Mouse (Mus musculus) lung, embryonic 15.5 days (tissue): ENCODE measurements around the gene Polrmt. TPM values are rescaled to one million over a fixed set of nuclear protein-coding genes. Genes with fewer than 3 reads are reported as not detected.

Experiments used
- ATAC-seq: fragments of 200-750 bp; cut with Nextera tagmentation; 2 replicates; pipeline ENCODE4 v1.8.0; 2017; ENCODE audit warnings: moderate number of reproducible peaks, borderline replicate concordance; ENCODE audit not compliant: low FRiP score, low TSS enrichment; ENCODE audit errors: extremely low read depth
- H3K27ac ChIP-seq: fragments of 300-500 bp; sonication (generic); 2 replicates; pipeline ENCODE4 v1.5.1; 2015; ENCODE audit warnings: moderate library complexity, mild to moderate bottlenecking, inconsistent platforms
- H3K27me3 ChIP-seq: fragments of 300-500 bp; sonication (generic); 2 replicates; pipeline ENCODE4 v1.6.1; 2015; ENCODE audit warnings: inconsistent platforms
- H3K36me3 ChIP-seq: fragments of 300-500 bp; sonication (generic); 2 replicates; pipeline ENCODE4 v1.6.1; 2015; ENCODE audit warnings: inconsistent platforms
- H3K4me1 ChIP-seq: fragments of 300-500 bp; sonication (generic); 2 replicates; pipeline ENCODE4 v1.6.1; 2015; ENCODE audit warnings: inconsistent platforms
- H3K4me2 ChIP-seq: fragments of 300-500 bp; sonication (generic); 2 replicates; pipeline ENCODE4 v1.6.1; 2015; ENCODE audit warnings: inconsistent platforms, mild to moderate bottlenecking, moderate library complexity
- H3K4me3 ChIP-seq: fragments of 300-500 bp; sonication (generic); 2 replicates; pipeline ENCODE4 v1.5.1; 2015; ENCODE audit warnings: mild to moderate bottlenecking, inconsistent platforms
- H3K9ac ChIP-seq: fragments of 300-500 bp; sonication (generic); 2 replicates; pipeline ENCODE4 v1.6.1; 2015; ENCODE audit warnings: inconsistent platforms
- H3K9me3 ChIP-seq: fragments of 300-500 bp; sonication (generic); 2 replicates; pipeline ENCODE4 v1.6.1; 2016; ENCODE audit warnings: inconsistent platforms
- WGBS: fragments of 180-500 bp; shearing (Covaris S2); methylation state at CpG from one replicate; pipeline ENCODE4 v1.1.7; 2015; 5-methylcytosine and 5-hydroxymethylcytosine counted together
- polyA plus RNA-seq: library from polyadenylated mRNA; unstranded; fragments of >200 nt; fragmentation: Nextera tagmentation; extraction: Ambion mirVana; gene quantifications from 2 replicates; pipeline ENCODE4 v1.2.1, GENCODE M21; 2015

The Polrmt gene
- polyA plus RNA-seq, 1 experiment from 2014 or later = 49.2 TPM

DNA sequence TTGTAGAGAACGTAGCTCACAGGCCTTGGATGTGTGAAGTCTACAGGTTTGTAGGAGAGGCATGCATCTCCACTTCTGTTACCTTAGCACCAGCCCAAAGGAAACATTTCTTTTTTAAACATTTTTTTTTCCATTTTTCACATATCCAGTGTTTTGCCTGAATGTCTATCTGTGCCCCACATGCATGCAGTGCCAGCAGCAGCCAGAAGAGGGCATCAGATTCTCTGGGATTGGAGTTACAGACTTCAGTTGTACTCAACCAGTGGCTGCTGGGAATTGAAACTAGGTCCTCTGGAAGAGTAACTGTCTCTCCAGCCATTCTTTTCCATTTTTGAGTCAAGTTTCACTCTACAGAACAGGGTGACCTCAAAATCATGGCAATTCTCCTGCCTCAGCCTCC, 13.9 kb downstream of the Polrmt start:
- H3K9me3 ChIP-seq = 0 out of 2 replicates have a peak, but pooled peaks cover 5% of the 10 kb centered on the region
- no peak for ATAC-seq
- no peaks in the 10 kb centered on the region for H3K4me1 ChIP-seq
- no peaks in the 10 kb centered on the region for H3K27me3 ChIP-seq
- WGBS = 90% methylated on average over 1 of the region's 1 CpGs
- no peak overlapping the region for H3K4me2 ChIP-seq
- H3K9ac ChIP-seq = no peak overlapping the region
- no peak overlapping the region for H3K4me3 ChIP-seq
- H3K36me3 ChIP-seq = peaks cover 35% of the 10 kb centered on the region
- no peak overlapping the region for H3K27ac ChIP-seq

DNA sequence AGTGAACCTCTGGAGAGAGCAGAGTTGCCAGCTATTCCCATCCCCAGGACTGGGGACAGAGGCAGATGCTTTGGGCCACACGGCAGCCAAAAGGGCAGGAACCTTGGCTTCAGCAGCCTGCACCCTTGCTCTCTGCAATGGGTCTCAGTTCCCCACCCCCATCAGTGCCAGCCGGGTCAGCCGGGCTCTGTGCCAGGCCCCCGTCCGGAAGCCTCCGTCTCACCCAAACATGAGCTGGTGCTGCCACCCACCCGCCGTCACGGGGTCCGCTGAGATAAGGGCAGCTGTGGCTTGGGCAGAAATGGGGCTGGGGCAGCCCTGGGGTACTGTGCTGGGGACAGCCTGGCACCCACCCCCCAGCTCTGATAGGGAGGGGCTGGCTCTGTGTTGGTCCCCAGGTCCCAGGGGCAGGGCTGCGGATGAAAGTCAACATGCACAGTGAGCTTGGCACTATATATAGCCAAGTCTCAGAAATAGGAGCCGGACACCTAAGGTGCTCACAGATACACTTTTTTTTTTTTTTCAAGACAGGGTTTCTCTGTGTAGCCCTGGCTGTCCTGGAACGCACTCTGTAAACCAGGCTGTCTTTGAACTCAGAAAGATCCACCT, 16.9 kb downstream of the Polrmt start:
- Histone ChIP-seq H3K4me2 (no peak overlapping the region), H3K9me3 (no peaks in the 10 kb centered on the region), H3K36me3 (peaks cover 6% of the 10 kb centered on the region; the same call in 1 of the 2 replicates), H3K4me1 (no peaks in the 10 kb centered on the region), H3K27me3 (no peaks in the 10 kb centered on the region), H3K9ac (no peak overlapping the region), H3K27ac (no peak overlapping the region), H3K4me3 (no peak overlapping the region)
- 57% methylated on average over 13 of the region's 13 CpGs for WGBS
- ATAC-seq = no peak

DNA sequence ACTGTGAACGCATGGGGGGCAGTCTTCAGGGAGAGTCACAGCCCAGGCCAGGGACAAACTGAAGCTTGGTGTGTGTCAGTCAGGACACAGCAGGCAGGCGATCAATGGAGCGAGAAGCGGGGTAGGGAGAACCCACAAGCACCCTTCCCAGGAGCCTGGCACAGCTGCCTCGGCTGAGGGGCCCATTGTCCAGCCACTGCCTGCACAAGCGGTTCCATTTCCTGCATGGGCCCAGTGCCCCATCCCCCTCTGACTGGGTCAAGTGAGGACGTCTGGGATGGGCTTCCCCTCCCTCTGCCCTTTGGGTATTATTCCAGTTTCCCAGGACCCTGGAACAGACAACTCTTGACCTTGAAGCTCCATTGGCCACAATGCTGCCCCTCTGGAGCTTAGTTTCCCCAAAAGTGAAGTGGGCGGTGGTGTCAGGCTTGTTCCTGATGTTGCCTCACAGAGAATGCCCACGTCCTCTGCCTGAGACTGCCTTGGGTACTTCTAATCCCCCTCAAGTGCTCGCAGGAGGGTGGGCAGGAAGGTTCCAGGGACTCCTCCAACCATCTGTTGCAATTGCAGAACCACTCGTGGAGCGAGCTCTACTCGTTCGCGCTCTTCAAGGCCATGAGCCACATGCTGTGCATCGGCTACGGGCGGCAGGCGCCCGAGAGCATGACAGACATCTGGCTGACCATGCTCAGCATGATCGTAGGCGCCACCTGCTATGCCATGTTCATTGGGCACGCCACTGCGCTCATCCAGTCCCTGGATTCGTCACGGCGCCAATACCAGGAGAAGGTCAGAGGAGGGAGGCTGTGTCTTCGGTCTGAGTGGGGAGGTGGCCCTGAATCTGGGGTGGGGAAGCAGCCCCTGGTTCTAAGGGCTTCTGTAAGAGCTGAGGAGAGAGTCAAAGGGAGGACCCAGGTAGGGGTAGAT, 17.8 kb downstream of the Polrmt start:
- H3K27me3 ChIP-seq = no peaks in the 10 kb centered on the region
- H3K4me1 ChIP-seq = no peaks in the 10 kb centered on the region
- H3K4me3 ChIP-seq = no peak overlapping the region
- WGBS = 64% methylated on average over 28 of the region's 28 CpGs
- H3K9ac ChIP-seq = no peak overlapping the region
- no peaks in the 10 kb centered on the region for H3K36me3 ChIP-seq
- no peaks in the 10 kb centered on the region for H3K9me3 ChIP-seq
- H3K4me2 ChIP-seq = no peak overlapping the region
- ATAC-seq = no peak
- no peak overlapping the region for H3K27ac ChIP-seq

DNA sequence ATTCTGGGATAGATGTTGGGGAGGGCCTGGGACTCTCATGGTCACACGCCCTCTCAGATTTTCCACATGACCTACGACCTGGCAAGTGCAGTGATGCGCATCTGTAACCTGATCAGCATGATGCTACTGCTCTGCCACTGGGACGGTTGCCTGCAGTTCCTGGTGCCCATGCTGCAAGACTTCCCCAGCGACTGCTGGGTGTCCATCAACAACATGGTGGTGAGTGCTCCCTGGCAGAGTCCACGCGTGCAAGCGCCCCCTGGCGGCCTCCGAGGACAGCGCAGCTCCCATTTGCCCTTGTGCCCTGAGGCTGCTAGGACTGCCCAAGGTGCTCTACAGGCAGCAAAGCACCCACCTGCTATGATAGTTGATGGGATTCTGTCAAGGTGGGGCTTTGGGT, 20.3 kb downstream of the Polrmt start:
- no peak overlapping the region for H3K4me2 ChIP-seq
- H3K27me3 ChIP-seq = no peaks in the 10 kb centered on the region
- no peak overlapping the region for H3K9ac ChIP-seq
- no peak overlapping the region for H3K27ac ChIP-seq
- ATAC-seq = no peak
- H3K9me3 ChIP-seq = no peaks in the 10 kb centered on the region
- H3K36me3 ChIP-seq = no peaks in the 10 kb centered on the region
- H3K4me3 ChIP-seq = no peak overlapping the region
- WGBS = 37% methylated on average over 11 of the region's 11 CpGs
- no peaks in the 10 kb centered on the region for H3K4me1 ChIP-seq

DNA sequence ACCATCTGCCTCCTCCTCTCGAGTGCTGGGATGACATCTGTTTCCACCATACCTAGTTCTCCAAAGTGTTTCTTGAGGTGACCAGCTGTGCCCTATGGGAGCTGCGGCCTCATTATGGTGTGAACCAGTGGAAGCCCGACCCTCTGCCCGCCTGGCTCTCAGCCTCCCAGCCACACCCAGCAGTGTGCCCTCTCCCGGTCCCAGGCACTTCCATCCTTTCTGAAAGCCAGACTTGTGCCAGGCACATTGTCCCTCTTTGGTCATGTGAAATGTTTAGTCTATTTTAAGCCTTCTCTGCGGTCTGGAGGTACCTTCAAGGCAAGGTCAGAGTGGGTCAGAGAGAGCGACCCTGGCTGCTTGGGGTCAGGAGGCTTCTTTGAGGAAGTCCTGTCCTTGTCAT, 22.7 kb downstream of the Polrmt start:
- Histone ChIP-seq H3K9ac (no peak overlapping the region), H3K27me3 (peaks cover 5% of the 10 kb centered on the region), H3K4me3 (no peak overlapping the region), H3K27ac (no peak overlapping the region), H3K9me3 (no peaks in the 10 kb centered on the region), H3K4me1 (no peaks in the 10 kb centered on the region), H3K36me3 (no peaks in the 10 kb centered on the region), H3K4me2 (no peak overlapping the region)
- 71% methylated on average over 7 of the region's 7 CpGs for whole genome bisulfite sequencing
- ATAC-seq = no peak

DNA sequence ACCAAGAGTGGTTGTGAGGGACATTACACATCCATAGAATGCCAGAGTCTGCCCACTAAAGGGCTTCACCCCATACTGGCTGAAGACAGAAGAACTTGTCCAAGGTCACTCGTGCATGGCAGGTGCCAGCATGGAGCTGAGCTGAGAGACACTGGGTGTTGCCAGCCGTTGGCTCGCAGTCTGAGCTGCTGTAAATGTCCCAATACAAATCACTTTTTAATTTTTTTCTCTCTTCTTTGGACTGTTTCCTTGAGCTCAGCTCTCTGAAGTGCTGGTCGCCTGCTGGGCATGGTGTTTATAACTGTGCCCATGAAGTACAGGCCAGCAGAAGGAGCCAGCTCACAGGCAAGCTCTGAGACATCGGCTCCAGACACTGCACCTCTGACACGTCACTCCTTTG, 23.3 kb downstream of the Polrmt start:
- peaks cover 11% of the 10 kb centered on the region for H3K27me3 ChIP-seq
- no peak overlapping the region for H3K27ac ChIP-seq
- H3K9me3 ChIP-seq = no peaks in the 10 kb centered on the region
- no peak for ATAC-seq
- H3K36me3 ChIP-seq = no peaks in the 10 kb centered on the region
- WGBS = 71% methylated on average over 6 of the region's 6 CpGs
- no peak overlapping the region for H3K4me2 ChIP-seq
- H3K4me1 ChIP-seq = no peaks in the 10 kb centered on the region
- H3K9ac ChIP-seq = no peak overlapping the region
- no peak overlapping the region for H3K4me3 ChIP-seq

DNA sequence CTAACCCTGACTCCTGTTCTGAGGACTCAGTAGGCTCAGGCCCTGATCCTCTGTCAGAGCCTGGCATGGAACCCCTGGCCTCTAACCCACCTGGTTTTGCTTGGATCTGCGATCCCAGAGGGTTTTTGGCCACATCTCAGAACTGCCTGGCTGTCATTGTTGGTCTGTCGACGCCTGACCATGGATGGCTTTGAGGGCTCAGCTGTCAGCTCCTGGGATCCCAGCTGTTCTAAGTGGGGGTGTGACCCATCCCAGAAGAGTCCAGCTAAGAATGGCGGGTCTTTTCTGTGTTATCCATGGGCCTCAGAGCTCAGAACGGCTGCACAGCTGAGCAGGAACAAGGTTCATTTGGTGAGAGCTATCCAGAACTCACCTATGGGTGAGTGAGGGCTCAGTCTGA, 25.3 kb downstream of the Polrmt start:
- Histone ChIP-seq H3K27ac (no peak overlapping the region), H3K9ac (no peak overlapping the region), H3K27me3 (peaks cover 31% of the 10 kb centered on the region), H3K36me3 (no peaks in the 10 kb centered on the region), H3K9me3 (no peaks in the 10 kb centered on the region), H3K4me1 (peaks cover 18% of the 10 kb centered on the region), H3K4me2 (no peak overlapping the region), H3K4me3 (no peak overlapping the region)
- no peak for ATAC-seq
- 51% methylated on average over 5 of the region's 5 CpGs for WGBS

DNA sequence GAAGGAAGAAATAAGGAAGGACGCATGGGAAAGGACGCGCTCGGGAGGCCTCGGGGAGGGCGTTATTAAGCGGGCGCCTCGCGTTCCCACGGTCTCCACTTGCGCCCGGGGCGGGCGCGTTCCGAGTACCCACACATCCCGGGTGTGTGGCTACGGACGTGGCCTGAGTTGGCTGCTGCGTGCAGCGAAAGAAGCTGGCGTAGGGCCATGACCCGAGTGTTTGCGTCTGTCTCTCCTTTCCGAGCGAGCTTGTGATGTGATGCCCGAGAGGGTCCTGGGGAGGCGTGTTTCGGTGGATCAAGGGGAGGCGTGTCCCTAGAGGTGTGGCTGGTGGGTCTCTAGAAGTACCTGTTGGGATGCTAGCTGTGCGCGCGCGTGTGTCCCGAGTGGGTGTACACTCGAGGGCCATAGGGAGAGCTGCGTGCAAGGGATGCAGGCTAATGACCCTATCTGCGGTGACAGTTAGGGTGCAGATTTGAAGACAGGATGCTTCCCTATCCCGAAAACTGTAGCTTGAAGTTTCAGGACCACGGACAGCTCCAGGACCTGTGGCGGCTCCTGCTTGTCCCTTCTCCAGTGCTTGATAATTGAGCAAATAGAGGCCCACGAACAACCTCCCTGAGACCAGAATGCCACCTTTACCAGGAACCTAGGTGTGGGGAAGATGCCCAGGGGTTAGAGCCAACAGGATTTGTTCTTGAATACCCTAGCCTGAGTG, 28.6 kb downstream of the Polrmt start:
- Histone ChIP-seq H3K9ac (no peak overlapping the region), H3K4me2 (peak overlapping the region; percentile 94), H3K27me3 (peaks cover 48% of the 10 kb centered on the region), H3K4me3 (peak overlapping the region; percentile 56), H3K27ac (no peak overlapping the region), H3K36me3 (no peaks in the 10 kb centered on the region), H3K4me1 (peaks cover 18% of the 10 kb centered on the region), H3K9me3 (no peaks in the 10 kb centered on the region)
- 3% methylated on average over 43 of the region's 43 CpGs for WGBS
- no peak for ATAC-seq

DNA sequence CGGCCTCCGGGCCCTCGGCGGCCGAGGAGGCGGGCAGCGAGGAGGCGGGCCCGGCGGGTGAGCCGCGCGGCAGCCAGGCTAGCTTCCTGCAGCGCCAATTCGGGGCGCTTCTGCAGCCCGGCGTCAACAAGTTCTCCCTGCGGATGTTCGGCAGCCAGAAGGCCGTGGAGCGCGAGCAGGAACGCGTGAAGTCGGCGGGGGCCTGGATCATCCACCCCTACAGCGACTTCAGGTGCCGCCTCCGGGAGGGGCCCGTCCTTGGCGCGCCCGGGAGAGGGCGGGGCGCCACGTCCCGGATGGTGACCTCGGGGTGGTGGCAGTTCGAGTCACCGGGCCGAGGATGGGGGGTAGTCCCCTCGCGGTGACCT, 29.4 kb downstream of the Polrmt start:
- Histone ChIP-seq H3K27ac (no peak overlapping the region), H3K9me3 (no peaks in the 10 kb centered on the region), H3K27me3 (peaks cover 48% of the 10 kb centered on the region), H3K36me3 (peaks cover 2% of the 10 kb centered on the region), H3K4me1 (peaks cover 18% of the 10 kb centered on the region), H3K9ac (0 out of 2 replicates have a peak overlapping the region, but pooled peaks have one; percentile 10), H3K4me2 (peak overlapping the region; percentile 94), H3K4me3 (peak overlapping the region; percentile 56)
- ATAC-seq = no peak
- WGBS = 0% methylated on average over 33 of the region's 44 CpGs

DNA sequence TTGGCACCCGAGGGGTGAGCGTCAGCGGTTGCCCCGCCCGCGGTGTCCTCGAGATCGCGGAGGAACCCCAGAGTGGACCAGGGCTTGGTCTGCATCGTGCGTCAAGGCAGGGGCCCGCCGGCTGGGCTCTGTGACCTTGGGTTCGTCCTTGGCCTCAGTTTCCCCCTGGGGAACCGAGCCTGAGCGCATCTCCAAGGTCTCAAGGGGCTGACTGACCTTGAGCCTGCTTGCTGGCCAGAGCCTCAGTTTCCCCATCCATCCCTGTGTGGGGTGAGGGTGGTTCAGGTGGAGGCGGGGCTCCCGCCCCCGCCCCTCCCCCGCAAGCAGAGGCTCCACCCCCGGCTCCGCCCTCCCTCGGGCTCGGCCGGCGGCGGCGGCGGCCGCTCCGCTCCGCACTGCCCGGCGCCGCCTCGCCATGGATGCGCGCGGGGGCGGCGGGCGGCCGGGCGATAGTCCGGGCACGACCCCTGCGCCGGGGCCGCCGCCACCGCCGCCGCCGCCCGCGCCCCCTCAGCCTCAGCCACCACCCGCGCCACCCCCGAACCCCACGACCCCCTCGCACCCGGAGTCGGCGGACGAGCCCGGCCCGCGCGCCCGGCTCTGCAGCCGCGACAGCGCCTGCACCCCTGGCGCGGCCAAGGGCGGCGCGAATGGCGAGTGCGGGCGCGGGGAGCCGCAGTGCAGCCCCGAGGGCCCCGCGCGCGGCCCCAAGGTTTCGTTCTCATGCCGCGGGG, 30.0 kb downstream of the Polrmt start, which contains the start of gene Hcn2:
TSS of gene Hcn2 (plus strand) at position 381 of the 734 bp plus-strand sequence.
- under 1% methylated on average over 69 of the region's 91 CpGs for WGBS
- H3K4me1 ChIP-seq = peaks cover 18% of the 10 kb centered on the region
- no peak for ATAC-seq
- H3K4me2 ChIP-seq = peak within 1 kb of the TSS; percentile 94
- 0 out of 2 replicates have a peak within 1 kb of the TSS, but pooled peaks have one; percentile 10 for H3K9ac ChIP-seq
- peak within 1 kb of the TSS; percentile 56 for H3K4me3 ChIP-seq
- H3K36me3 ChIP-seq = peaks cover 8% of the 10 kb centered on the region
- H3K27ac ChIP-seq = no peak within 1 kb of the TSS
- H3K27me3 ChIP-seq = peaks cover 48% of the 10 kb centered on the region
- H3K9me3 ChIP-seq = no peaks in the 10 kb centered on the region

DNA sequence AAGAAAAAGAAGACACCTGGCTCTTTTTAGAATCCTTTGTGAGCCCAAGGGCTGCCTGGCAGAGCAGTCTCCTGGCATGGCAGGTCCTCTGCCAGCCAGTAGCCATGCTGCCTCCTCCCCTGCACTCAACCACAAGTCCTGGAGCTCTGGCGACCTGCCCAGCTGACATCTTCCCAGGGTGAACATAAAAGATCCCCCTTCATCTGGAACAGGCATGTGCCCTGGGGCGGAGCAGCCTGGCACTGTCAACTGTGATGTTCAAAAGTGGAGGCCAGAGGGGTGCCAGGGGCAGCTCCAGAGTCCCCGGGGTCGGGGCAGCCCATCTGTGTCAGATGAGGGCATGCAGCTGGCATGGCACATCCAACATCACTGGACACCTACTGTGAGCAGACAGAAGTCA, 31.4 kb downstream of the Polrmt start:
- 58% methylated on average over 4 of the region's 4 CpGs for WGBS
- no peaks in the 10 kb centered on the region for H3K9me3 ChIP-seq
- H3K27ac ChIP-seq = no peak overlapping the region
- peaks cover 22% of the 10 kb centered on the region for H3K36me3 ChIP-seq
- H3K4me2 ChIP-seq = no peak overlapping the region
- H3K27me3 ChIP-seq = peaks cover 48% of the 10 kb centered on the region
- ATAC-seq = no peak
- H3K4me1 ChIP-seq = peaks cover 18% of the 10 kb centered on the region
- no peak overlapping the region for H3K4me3 ChIP-seq
- H3K9ac ChIP-seq = no peak overlapping the region
